Mouse (Mus musculus) liver, embryonic 14.5 days (tissue): ENCODE measurements at regions not wholly inside any gene's neighbourhood (a gene's known extent, or its start where the extent isn't known, plus 50 kb on each side); places are given as distances from the start of the nearest gene placed in this dataset.

ENCODE experiments used
- ATAC-seq: fragments of 200-750 bp; cut with Nextera tagmentation; 2 replicates; pipeline ENCODE4 v1.8.0; 2017; ENCODE audit warnings: moderate number of reproducible peaks, mild to moderate bottlenecking, moderate library complexity; ENCODE audit not compliant: insufficient read depth
- DNase-seq, 3 experiments: peaks; one replicate each; pipeline ENCODE4 v3.0.0-alpha.2; 2012 to 2013; ENCODE audit warnings: low read depth in 3 of 3, low spot score in 3 of 3
- H3K27ac ChIP-seq: fragments of 300-500 bp; sonication (generic); 2 replicates; pipeline ENCODE4 v1.5.1; 2014; ENCODE audit warnings: moderate library complexity, mild to moderate bottlenecking, control low read depth, inconsistent platforms
- H3K27me3 ChIP-seq: fragments of 300-500 bp; sonication (generic); 2 replicates; pipeline ENCODE4 v1.6.1; 2014; ENCODE audit warnings: mild to moderate bottlenecking, low read length, moderate library complexity; ENCODE audit not compliant: control insufficient read depth, insufficient read depth
- H3K36me3 ChIP-seq: fragments of 300-500 bp; sonication (generic); replicated peaks from 2 replicates; pipeline ENCODE4 v1.6.1; 2014; ENCODE audit warnings: low read depth; ENCODE audit not compliant: control insufficient read depth, insufficient read depth
- H3K4me1 ChIP-seq, 2 experiments: fragments of 200-500 bp in 1 of 2; fragments of 300-500 bp in 1 of 2; sonication (generic) in 1 of 2; replicated peaks; 2 replicates each; pipeline ENCODE4 v1.6.1; 2012 to 2014; ENCODE audit warnings: antibody characterized with exemption in 1 of 2, inconsistent platforms in 1 of 2, low read length in 1 of 2; ENCODE audit not compliant: control insufficient read depth in 2 of 2, insufficient read depth in 2 of 2
- H3K4me2 ChIP-seq: fragments of 300-500 bp; sonication (generic); 2 replicates; pipeline ENCODE4 v1.6.1; 2014; ENCODE audit warnings: low read depth, mild to moderate bottlenecking, control low read depth, moderate library complexity
- H3K4me3 ChIP-seq, 2 experiments: fragments of 200-500 bp in 1 of 2; fragments of 300-500 bp in 1 of 2; sonication (generic) in 1 of 2; 2 replicates each; pipeline ENCODE4 v1.5.1; 2012 to 2014; ENCODE audit warnings: low read depth in 2 of 2, low read length in 2 of 2, mild to moderate bottlenecking in 2 of 2, control low read depth in 1 of 2, inconsistent platforms in 1 of 2, moderate library complexity in 1 of 2; ENCODE audit not compliant: insufficient read depth in 1 of 2
- H3K9ac ChIP-seq: fragments of 300-500 bp; sonication (generic); replicated peaks from 2 replicates; pipeline ENCODE4 v1.6.1; 2014; ENCODE audit warnings: mild to moderate bottlenecking, control low read depth, moderate library complexity
- H3K9me3 ChIP-seq: fragments of 300-500 bp; sonication (generic); 2 replicates; pipeline ENCODE4 v1.6.1; 2016; ENCODE audit warnings: low read length, mixed read lengths; ENCODE audit not compliant: control insufficient read depth
- CTCF ChIP-seq: IDR thresholded peaks from 2 replicates; pipeline ENCODE4 v1.5.1; 2016; ENCODE audit warnings: antibody characterized with exemption, low read depth, control low read depth
- EP300 ChIP-seq: IDR thresholded peaks from 2 replicates; pipeline ENCODE4 v1.6.1; 2016; ENCODE audit warnings: antibody characterized with exemption, low read depth
- WGBS: fragments of 180-500 bp; shearing (Covaris S2); extraction: QIAGEN DNeasy Blood & Tissue Kit; methylation state at CpG from one replicate; pipeline ENCODE4 v1.1.7; 2014; ENCODE audit not compliant: insufficient replicate concordance; 5-methylcytosine and 5-hydroxymethylcytosine counted together

GRCm38 (mm10) chr10:8136662-8137061 is 180.6 kb upstream of the Tab2 start:
- H3K27ac ChIP-seq = no peak overlapping the region
- no peak overlapping the region for H3K9ac ChIP-seq
- H3K27me3 ChIP-seq = no peaks in the 10 kb centered on the region
- ATAC-seq (no peak), DNase-seq (no peak)
- no peak overlapping the region for H3K4me2 ChIP-seq
- no peak overlapping the region for H3K4me3 ChIP-seq
- peaks cover 0 to 4% of the 10 kb centered on the region in 2 experiments; a peak in 1 of 4 replicates for H3K4me1 ChIP-seq
- no peaks in the 10 kb centered on the region for H3K36me3 ChIP-seq
- 56% methylated on average over 3 of the region's 3 CpGs for WGBS
- TF ChIP-seq CTCF = no peak
- no peak for TF ChIP-seq EP300
- no peaks in the 10 kb centered on the region for H3K9me3 ChIP-seq

- WGBS = 41% methylated on average over 7 of the region's 7 CpGs
- H3K36me3 ChIP-seq = no peaks in the 10 kb centered on the region
- ATAC-seq (no peak), DNase-seq (no peak)
- no peak overlapping the region for H3K27ac ChIP-seq
- no peaks in the 10 kb centered on the region for H3K9me3 ChIP-seq
- no peak overlapping the region for H3K9ac ChIP-seq
- no peak overlapping the region for H3K4me3 ChIP-seq
- H3K4me1 ChIP-seq = peaks cover 4 to 17% of the 10 kb centered on the region in 2 experiments
- no peak overlapping the region for H3K4me2 ChIP-seq
- H3K27me3 ChIP-seq = no peaks in the 10 kb centered on the region
- TF ChIP-seq CTCF (no peak), EP300 (no peak)
Measured at GRCm38 (mm10) chr10:8135272-8135671, 179.2 kb upstream of the Tab2 start.

GRCm38 (mm10) chr10:8134398-8134797 is 178.4 kb upstream of the Tab2 start:
- Histone ChIP-seq H3K4me2 (no peak overlapping the region), H3K4me1 (peaks cover 5 to 22% of the 10 kb centered on the region in 2 experiments), H3K27ac (no peak overlapping the region), H3K27me3 (no peaks in the 10 kb centered on the region), H3K9ac (no peak overlapping the region), H3K36me3 (no peaks in the 10 kb centered on the region), H3K4me3 (no peak overlapping the region), H3K9me3 (no peaks in the 10 kb centered on the region)
- ATAC-seq = no peak
- no peak for DNase-seq
- WGBS = 72% methylated on average over 1 of the region's 1 CpGs
- TF ChIP-seq EP300 (no peak), CTCF (no peak)

- Histone ChIP-seq H3K27me3 (no peaks in the 10 kb centered on the region), H3K36me3 (no peaks in the 10 kb centered on the region), H3K27ac (no peak overlapping the region), H3K4me2 (no peak overlapping the region), H3K4me3 (no peak overlapping the region), H3K9ac (no peak overlapping the region), H3K4me1 (peaks cover 5 to 22% of the 10 kb centered on the region in 2 experiments), H3K9me3 (no peaks in the 10 kb centered on the region)
- no peak for TF ChIP-seq EP300
- TF ChIP-seq CTCF = no peak
- 55% methylated on average over 13 of the region's 13 CpGs for WGBS
- DNase-seq (no peak), ATAC-seq (no peak)
Measured at GRCm38 (mm10) chr10:8133451-8133952, 177.5 kb upstream of the Tab2 start.

- Histone ChIP-seq H3K4me1 (peaks cover 5 to 22% of the 10 kb centered on the region in 2 experiments), H3K27me3 (no peaks in the 10 kb centered on the region), H3K4me3 (no peak overlapping the region), H3K4me2 (no peak overlapping the region), H3K9me3 (no peaks in the 10 kb centered on the region), H3K36me3 (no peaks in the 10 kb centered on the region), H3K27ac (no peak overlapping the region), H3K9ac (no peak overlapping the region)
- DNase-seq (no peak), ATAC-seq (no peak)
- TF ChIP-seq CTCF = no peak
- WGBS = 57% methylated on average over 2 of the region's 2 CpGs
Measured at GRCm38 (mm10) chr10:8132795-8133194, 176.8 kb upstream of the Tab2 start.
